Mouse (Mus musculus) liver, adult 2 months (tissue): ENCODE data around the gene Nup188. TPM values are rescaled to one million over a fixed set of nuclear protein-coding genes. Genes with fewer than 3 reads are reported as not detected.

Experiments used
- DNase-seq: peaks from one replicate; pipeline ENCODE4 v3.0.0-alpha.2; 2011; ENCODE audit warnings: low read depth, low spot score; ENCODE audit errors: extremely low read depth
- H3K27ac ChIP-seq: fragments of 200-500 bp; replicated peaks from 2 replicates; pipeline ENCODE4 v1.5.1; 2012; ENCODE audit warnings: low read depth, mild to moderate bottlenecking, control low read depth, inconsistent platforms, low read length; ENCODE audit not compliant: insufficient read depth
- H3K27me3 ChIP-seq: fragments of 200-500 bp; 2 replicates; pipeline ENCODE4 v1.6.1; 2012; ENCODE audit warnings: mild to moderate bottlenecking, moderate library complexity, low read length, inconsistent platforms; ENCODE audit not compliant: control insufficient read depth, insufficient read depth
- H3K36me3 ChIP-seq: fragments of 200-500 bp; 2 replicates; pipeline ENCODE4 v1.6.1; 2012; ENCODE audit warnings: low read length, inconsistent platforms; ENCODE audit not compliant: control insufficient read depth, insufficient read depth
- H3K4me1 ChIP-seq: fragments of 200-500 bp; 2 replicates; pipeline ENCODE4 v1.6.1; 2011; ENCODE audit warnings: low read length; ENCODE audit not compliant: control insufficient read depth, insufficient read depth
- H3K4me3 ChIP-seq: fragments of 200-500 bp; 2 replicates; pipeline ENCODE4 v1.5.1; 2011; ENCODE audit warnings: low read depth, mild to moderate bottlenecking, control low read depth, low read length, moderate library complexity; ENCODE audit not compliant: insufficient read depth
- H3K79me2 ChIP-seq: fragments of 200-500 bp; 2 replicates; pipeline ENCODE4 v1.6.1; 2012; ENCODE audit warnings: inconsistent platforms, mild to moderate bottlenecking, low read length, moderate library complexity; ENCODE audit not compliant: control insufficient read depth, insufficient read depth
- H3K9ac ChIP-seq: fragments of 200-500 bp; 2 replicates; pipeline ENCODE4 v1.6.1; 2012; ENCODE audit warnings: low read depth, mild to moderate bottlenecking, control low read depth, inconsistent platforms, low read length
- CTCF ChIP-seq: fragments of 200-500 bp; IDR thresholded peaks from 2 replicates; pipeline ENCODE4 v1.5.1; 2011; ENCODE audit warnings: low read depth, low read length, control low read depth
- POLR2A ChIP-seq: fragments of 200-500 bp; IDR thresholded peaks from 2 replicates; pipeline ENCODE4 v1.6.1; 2011; ENCODE audit warnings: low read length, control low read depth; ENCODE audit not compliant: insufficient read depth; ENCODE audit errors: extremely low read depth
- WGBS: fragments of 180-500 bp; shearing (Covaris S2); methylation state at CpG from one replicate; pipeline ENCODE4 v1.1.7; 2018; 5-methylcytosine and 5-hydroxymethylcytosine counted together
- polyA plus RNA-seq: library from polyadenylated mRNA; depleted of rRNA; stranded (reverse); fragments of >200 nt; gene quantifications from 2 replicates; pipeline ENCODE4 v1.2.3, GENCODE M21; 2012
- total RNA-seq: library from RNA; depleted of rRNA; stranded (reverse); fragments of >200 nt; gene quantifications from 2 replicates; pipeline ENCODE4 v1.2.3, GENCODE M21; 2014

Nup188 gene
- total and polyA plus RNA-seq, 2 experiments = 4.1 to 9.6 TPM

GRCm38 (mm10) chr2:30253809-30254208, 32.4 kb upstream of the Nup188 start:
- no peak for DNase-seq
- no peak for TF ChIP-seq CTCF
- no peak for TF ChIP-seq POLR2A
- Histone ChIP-seq H3K4me3 (no peak overlapping the region), H3K27ac (no peak overlapping the region), H3K27me3 (no peaks in the 10 kb centered on the region), H3K4me1 (no peaks in the 10 kb centered on the region; the same call in 1 of the 2 replicates), H3K9ac (no peak overlapping the region), H3K36me3 (peaks cover 22% of the 10 kb centered on the region; the same call in 1 of the 2 replicates), H3K79me2 (peaks cover 59% of the 10 kb centered on the region)
- 62% methylated on average over 5 of the region's 5 CpGs for WGBS

GRCm38 (mm10) chr2:30255631-30256395, 30.4 kb upstream of the Nup188 start:
- 97% methylated on average over 42 of the region's 42 CpGs for WGBS
- Histone ChIP-seq H3K27ac (no peak overlapping the region), H3K4me3 (no peak overlapping the region), H3K4me1 (no peaks in the 10 kb centered on the region), H3K79me2 (peaks cover 54% of the 10 kb centered on the region), H3K36me3 (peaks cover 23% of the 10 kb centered on the region; the same call in 1 of the 2 replicates), H3K27me3 (no peaks in the 10 kb centered on the region), H3K9ac (no peak overlapping the region)
- DNase-seq = no peak
- TF ChIP-seq CTCF (no peak), POLR2A (no peak)

GRCm38 (mm10) chr2:30256616-30257350, 29.4 kb upstream of the Nup188 start:
- Histone ChIP-seq H3K9ac (no peak overlapping the region), H3K36me3 (peaks cover 23% of the 10 kb centered on the region; the same call in 1 of the 2 replicates), H3K27ac (no peak overlapping the region), H3K79me2 (peaks cover 49% of the 10 kb centered on the region), H3K4me1 (no peaks in the 10 kb centered on the region), H3K27me3 (no peaks in the 10 kb centered on the region), H3K4me3 (no peak overlapping the region)
- 94% methylated on average over 30 of the region's 30 CpGs for WGBS
- TF ChIP-seq POLR2A (no peak), CTCF (no peak)
- DNase-seq = no peak

GRCm38 (mm10) chr2:30257699-30258460, 28.3 kb upstream of the Nup188 start:
- 70% methylated on average over 7 of the region's 7 CpGs for WGBS
- Histone ChIP-seq H3K9ac (no peak overlapping the region), H3K4me3 (no peak overlapping the region), H3K27me3 (no peaks in the 10 kb centered on the region), H3K27ac (peak overlapping the region; percentile 2; the same call in 1 of the 2 replicates), H3K36me3 (peaks cover 27% of the 10 kb centered on the region; the same call in 1 of the 2 replicates), H3K79me2 (peaks cover 41% of the 10 kb centered on the region), H3K4me1 (peaks cover 4% of the 10 kb centered on the region)
- DNase-seq = no peak
- TF ChIP-seq CTCF (no peak), POLR2A (no peak)

GRCm38 (mm10) chr2:30258600-30258999, 27.6 kb upstream of the Nup188 start:
- WGBS = 68% methylated on average over 4 of the region's 4 CpGs
- peak overlapping the region; percentile 21 for H3K27ac ChIP-seq
- no peak overlapping the region for H3K9ac ChIP-seq
- H3K27me3 ChIP-seq = no peaks in the 10 kb centered on the region
- peaks cover 32% of the 10 kb centered on the region for H3K36me3 ChIP-seq
- no peak for TF ChIP-seq CTCF
- TF ChIP-seq POLR2A = no peak
- peaks cover 38% of the 10 kb centered on the region for H3K79me2 ChIP-seq
- H3K4me3 ChIP-seq = no peak overlapping the region
- H3K4me1 ChIP-seq = peaks cover 10% of the 10 kb centered on the region
- no peak for DNase-seq
